Mouse (Mus musculus) cerebellum, adult 11-12 months (tissue): ENCODE measurements at regions not wholly inside any gene's neighbourhood (a gene's known extent, or its start where the extent isn't known, plus 50 kb on each side); places are given as distances from the start of the nearest gene placed in this dataset.

Experiments used
- DNase-seq: peaks from one replicate; pipeline ENCODE4 v3.0.0; 2022

GRCm38 (mm10) chr10:110534387-110534786 is 78.4 kb upstream of the Nav3 start:
- no peak for DNase-seq

DNA sequence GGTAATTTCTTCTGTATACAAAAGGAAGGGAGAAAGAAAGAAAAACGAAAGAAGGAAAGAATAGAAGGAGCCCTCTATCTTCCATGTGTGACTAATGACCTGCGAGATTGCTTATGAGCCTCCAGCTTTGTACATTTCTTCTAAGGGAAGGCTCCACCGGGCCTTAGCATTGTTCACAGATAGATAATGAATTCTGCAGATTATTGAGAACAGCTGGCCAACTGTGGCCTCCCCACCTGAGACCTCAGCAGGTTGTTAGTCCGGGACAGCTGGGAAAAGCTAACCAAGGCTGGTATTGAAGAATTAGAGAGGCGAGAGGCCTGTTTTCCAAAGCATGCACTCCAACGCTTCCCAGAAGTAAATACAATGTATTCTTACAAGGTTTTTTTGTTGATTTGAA is 86.7 kb upstream of the Nav3 start:
- no peak for DNase-seq

- peak; percentile 4 for DNase-seq
Observed at GRCm38 (mm10) chr10:110548391-110548790, 92.4 kb upstream of the Nav3 start.

GRCm38 (mm10) chr10:110553954-110554353 is 98.0 kb upstream of the Nav3 start:
- DNase-seq, result no peak

GRCm38 (mm10) chr10:110556326-110556883 is 100.4 kb upstream of the Nav3 start:
- no peak for DNase-seq

- DNase-seq, result no peak
Observed at GRCm38 (mm10) chr10:110563057-110563456, 107.1 kb upstream of the Nav3 start.

- DNase-seq, result no peak
Observed at GRCm38 (mm10) chr10:110563571-110563970, 107.6 kb upstream of the Nav3 start.

- no peak for DNase-seq
Observed at GRCm38 (mm10) chr10:110566260-110567050, 110.5 kb upstream of the Nav3 start.

- no peak for DNase-seq
Observed at GRCm38 (mm10) chr10:110570465-110570864, 114.5 kb upstream of the Nav3 start.

GRCm38 (mm10) chr10:110571179-110571578 is 115.2 kb upstream of the Nav3 start:
- DNase-seq, result no peak

- DNase-seq, result no peak
Observed at GRCm38 (mm10) chr10:110573530-110573929, 117.5 kb upstream of the Nav3 start.

DNA sequence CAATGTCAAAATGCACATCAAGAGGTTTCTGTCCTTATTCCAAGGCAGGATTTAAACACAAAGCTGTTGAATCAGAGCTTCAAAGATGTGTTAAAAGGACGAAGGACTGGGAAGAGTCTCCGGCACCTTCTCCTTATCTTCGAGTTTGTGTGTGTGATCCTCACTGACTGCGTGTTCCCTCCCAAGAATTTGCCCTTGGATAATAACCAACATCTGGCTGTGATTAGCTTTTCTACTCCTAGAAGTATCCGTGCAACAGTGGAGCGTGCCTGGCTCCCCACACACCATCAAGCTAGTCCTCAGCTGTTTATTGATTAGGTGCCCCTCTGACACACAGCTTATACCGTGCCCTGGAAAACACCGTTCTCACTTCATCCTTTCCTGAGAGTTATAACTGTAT is 130.0 kb upstream of the Nav3 start:
- no peak for DNase-seq

DNA sequence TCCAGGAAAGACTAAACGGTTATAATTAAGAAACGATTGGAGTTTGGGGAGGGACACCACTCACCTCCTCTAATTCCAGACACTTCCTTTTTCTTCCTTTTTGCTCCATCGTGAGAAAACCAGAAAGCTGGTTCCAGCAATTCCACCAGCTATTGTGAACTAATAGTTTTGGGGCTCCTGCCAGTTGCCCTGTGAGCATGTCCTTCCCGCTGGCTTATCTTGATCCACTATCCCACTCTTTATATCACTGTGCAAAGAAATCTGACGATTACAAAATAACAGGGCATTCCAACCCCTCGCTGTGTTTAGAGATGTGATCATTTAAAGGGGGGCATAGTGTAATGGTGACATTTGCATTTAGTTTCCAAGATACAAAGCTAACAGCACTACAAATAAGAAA is 130.5 kb upstream of the Nav3 start:
- DNase-seq, result no peak

DNA sequence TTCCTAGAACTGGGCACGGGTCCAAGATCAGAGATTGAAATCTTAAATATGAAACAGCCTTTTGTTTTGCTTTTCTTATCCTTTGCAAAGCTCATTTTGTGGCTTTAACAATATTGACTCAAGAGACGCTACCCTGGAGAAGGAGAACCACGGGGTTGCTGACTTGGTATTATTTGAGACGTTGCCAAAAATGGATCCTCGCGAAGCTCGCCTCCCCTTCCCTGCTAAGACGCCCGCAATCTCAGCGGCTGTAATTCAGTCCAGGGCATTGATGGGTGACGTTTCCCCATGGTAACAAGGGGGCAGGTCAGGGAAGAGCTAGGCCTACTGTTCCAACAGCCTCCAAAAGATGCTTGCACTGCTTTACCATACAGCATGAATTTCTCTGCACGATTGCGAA is 131.5 kb upstream of the Nav3 start:
- DNase-seq, result no peak

DNA sequence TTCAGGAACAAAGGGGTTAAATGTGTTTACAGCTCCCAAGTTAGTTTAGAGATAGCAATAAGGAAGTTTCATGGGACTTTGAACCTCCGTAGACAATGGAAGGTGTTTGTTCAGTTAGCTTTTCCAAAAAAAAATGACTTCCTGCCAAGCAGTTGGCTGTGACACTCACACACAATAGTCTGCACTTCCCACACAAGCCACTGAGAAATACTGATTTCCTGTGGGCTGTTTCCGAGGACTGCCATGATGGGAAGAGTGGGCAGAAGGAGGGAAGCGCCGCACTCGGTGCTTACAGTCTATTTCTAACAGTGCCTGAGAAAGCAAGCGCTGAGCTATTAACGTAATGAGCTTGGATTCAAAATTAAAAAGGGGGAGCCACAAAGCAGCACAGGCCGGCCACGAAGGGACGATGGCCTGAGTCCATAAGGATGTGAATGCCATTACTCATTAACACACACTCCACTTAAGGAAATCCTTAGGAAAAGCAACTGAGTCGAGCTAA is 144.4 kb upstream of the Nav3 start:
- no peak for DNase-seq

GRCm38 (mm10) chr10:110610336-110610735 is 134.9 kb upstream of the E2f7 start:
- DNase-seq, result no peak

GRCm38 (mm10) chr10:110617004-110617403 is 128.2 kb upstream of the E2f7 start:
- DNase-seq, result no peak

DNA sequence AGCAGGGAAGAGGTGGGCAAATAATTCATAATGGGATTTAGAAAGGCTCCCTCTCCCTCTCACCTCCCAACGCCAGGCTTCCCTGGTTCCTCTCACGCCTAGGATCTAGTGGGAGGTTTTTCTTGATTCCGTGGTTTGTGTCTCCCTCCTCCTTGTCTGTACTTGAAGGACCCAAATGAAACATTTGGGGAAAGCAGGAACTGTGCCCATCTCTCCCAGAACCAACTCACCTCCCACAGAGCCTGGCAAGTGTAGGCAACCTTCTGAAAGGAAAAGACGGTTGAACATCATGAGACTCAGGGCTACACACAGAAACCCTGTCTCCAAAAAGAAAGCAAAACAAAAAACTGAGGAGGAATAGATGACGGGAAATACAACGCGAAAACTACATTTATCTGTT is 126.0 kb upstream of the E2f7 start:
- DNase-seq, result no peak

DNA sequence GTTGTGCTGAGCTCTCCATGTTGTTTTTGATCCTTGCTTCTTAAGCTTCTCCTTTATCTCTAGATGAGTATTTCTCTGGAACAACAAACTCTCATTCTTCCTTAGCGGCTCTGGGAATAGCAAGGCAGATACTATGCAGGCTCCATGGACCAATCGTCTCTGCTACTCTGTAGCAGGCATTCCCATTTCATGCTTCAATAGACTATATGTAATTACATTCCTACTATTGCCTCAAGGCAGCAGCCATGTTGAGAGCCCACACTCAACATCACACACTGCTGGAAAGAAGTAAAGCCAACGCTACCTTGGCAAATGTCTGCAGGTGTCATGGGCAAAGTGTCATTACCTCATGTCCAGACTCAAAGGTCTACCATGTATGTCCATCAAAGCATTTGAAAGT is 119.6 kb upstream of the E2f7 start:
- no peak for DNase-seq

DNA sequence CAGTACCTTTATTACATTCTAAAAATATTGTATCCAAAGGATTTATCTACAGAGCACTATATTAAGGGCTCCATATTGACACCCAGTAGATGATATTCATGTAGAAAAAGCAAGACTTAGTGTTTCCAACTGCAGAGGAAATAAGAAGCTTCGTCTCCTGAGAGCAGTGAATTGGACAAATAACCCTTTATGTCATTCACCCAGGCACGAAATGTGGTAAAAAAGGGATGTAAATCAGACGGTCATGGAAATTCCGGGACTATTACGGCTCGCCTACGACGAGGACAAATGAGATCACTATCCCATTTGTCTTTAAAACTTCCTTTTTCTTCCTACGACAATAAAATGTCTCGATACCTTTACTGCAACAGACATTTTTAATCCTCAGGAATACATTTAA is 104.8 kb upstream of the E2f7 start:
- DNase-seq, result no peak

GRCm38 (mm10) chr10:110642065-110642690 is 103.1 kb upstream of the E2f7 start:
- DNase-seq, result no peak

DNA sequence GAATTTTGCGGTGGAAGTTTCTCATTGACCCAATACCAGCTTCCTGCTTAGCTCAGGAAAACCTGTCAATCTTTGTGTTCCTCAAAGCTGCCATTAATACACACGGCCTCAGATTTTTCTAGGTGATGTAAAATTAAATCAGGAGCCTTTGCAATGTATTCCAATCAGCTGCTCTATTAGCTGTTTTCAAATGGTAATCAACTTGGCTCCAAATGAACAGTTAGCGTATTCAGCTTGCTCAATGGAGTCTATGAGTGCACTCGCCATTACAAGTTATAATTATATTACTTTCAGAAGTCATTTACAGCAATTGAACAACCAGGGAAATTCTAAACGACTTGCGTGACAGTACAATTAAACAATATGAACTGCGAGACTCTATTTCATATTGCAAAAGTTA is 97.6 kb upstream of the E2f7 start:
- no peak for DNase-seq

GRCm38 (mm10) chr10:110650107-110650506 is 95.1 kb upstream of the E2f7 start:
- no peak for DNase-seq

- no peak for DNase-seq
Observed at GRCm38 (mm10) chr10:110650851-110651250, 94.4 kb upstream of the E2f7 start.
